Mouse (Mus musculus): ENCODE results near the gene Zfp775. TPM values are rescaled to one million over a fixed set of nuclear protein-coding genes. Genes with fewer than 3 reads are reported as not detected.
A peak's percentile ranks its signal among the peaks of the same experiment; 100 is the strongest.

Gene Zfp775
- total and polyA plus RNA-seq, 3 experiments, result 3.2 to 6.5 (median 3.5) TPM

DNA sequence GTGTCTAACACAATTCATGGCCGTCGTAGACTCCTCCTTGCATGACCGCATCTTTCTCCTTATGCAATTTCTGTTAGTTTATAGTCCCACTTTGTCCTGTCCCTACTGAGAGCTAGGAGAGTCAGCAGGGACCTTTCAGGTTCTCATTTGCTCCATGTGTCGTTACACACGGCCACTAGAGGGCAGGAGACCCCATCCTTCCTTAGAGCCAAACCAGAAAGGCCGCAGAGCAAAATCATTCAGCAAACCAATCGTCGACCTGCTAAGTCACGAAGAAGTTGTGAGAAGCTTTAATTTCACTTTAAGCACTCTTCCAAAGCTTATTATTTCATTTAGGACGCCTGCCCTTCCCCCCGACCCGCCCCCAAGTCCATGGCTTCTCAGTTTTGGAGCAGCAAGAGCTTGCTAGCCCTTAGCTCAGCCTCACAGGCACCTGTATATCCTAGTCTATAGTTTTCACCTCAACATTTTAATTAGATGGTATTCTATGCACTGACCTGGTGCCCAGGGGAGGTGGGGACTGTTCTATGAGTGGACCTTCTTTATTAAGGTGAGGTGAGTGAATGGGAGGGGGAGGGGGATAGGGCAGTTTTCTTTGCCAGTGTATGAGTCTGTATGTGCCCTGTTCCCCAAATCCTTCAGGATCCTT is 43.9 kb downstream of the Zfp775 start (continued):
- peak; percentile 71 to 95 for TF ChIP-seq CTCF (conservative IDR thresholded peaks at IDR 0.05 in 1 of 2, IDR thresholded peaks at IDR 0.05 in 1 of 2; ENCODE audit: low read depth in 2 of 2, low read length in 2 of 2)
- TF ChIP-seq TCF12 (IDR thresholded peaks at IDR 0.05; ENCODE audit: low read depth, low read length), result no peak; the same call in 1 of the 2 replicates
- no peak for TF ChIP-seq GABPA (IDR thresholded peaks at IDR 0.05; ENCODE audit: insufficient replicate concordance, low read depth, low read length)

DNA sequence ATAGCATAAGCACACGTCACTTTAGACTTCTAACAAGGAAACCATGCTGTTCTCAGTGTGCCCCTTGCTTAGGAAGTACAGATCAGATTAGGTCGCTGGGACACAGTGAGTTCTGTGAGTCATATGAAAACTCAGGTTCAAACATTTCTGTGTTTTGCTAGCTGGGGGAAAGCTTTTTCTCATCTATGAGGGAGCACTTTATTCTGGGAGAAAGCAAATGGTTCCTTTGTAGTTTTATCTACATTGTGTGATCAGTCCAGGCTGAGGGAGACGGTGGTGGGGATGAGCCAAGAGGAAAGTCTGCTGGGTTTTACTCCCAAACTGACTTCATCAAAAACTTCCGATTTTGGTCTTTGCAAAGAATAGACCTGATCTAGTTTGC is 44.4 kb downstream of the Zfp775 start:
- in situ Hi-C loops (cut with MboI; ENCODE audit: low pct_ligation_motif_present, low pct_unique_long_range_greater_than_20kb, low sequenced_read_pairs) (loop anchor here (5.0 to 25.0 kb wide), 5 partner anchors 36 to 469 kb away; partner anchors contain the start of genes Doxl2, Gimap3 and Gimap4), dilution Hi-C loops (cut with MboI; ENCODE audit: extremely low pct_ligation_motif_present, extremely low pct_unique_long_range_greater_than_20kb, low sequenced_read_pairs) (loop anchor here (25.0 kb wide), 1 partner anchor 116 kb away; the partner anchor contains the start of gene Gimap3)

DNA sequence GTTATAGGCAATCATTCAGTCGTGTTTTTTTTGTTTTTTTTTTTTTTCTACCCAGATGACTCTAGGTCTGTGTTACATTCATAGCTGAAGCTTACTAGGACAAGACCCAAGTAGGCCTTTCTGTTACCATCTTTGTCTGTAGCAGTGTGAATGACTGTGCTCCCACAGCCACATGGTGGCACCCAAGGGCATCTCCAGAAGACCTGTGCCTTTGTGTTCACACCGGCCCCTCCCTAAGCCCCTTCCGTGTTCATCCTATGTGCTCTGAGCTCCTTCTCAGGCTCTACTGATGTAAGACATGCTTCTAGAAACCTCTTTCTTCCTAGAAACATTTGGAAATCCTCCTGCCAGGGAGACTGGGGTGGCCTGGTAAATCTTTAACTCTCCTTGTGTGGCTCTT is 45.1 kb downstream of the Zfp775 start, which contains the start of gene Gimap8:
Gene Gimap8 (plus strand): TSS at position 240 of the 400 bp plus-strand sequence.
- Histone ChIP-seq H3K79me2 (replicated peaks; ENCODE audit: control insufficient read depth, extremely low read depth, insufficient read depth, poor library complexity, severe bottlenecking) (peaks cover 27% of the 10 kb centered on the region), H3K36me3 (replicated peaks in 1 of 2; ENCODE audit: control insufficient read depth in 1 of 2, insufficient read depth in 1 of 2, low read length in 1 of 2) (peaks cover 32 to 37% of the 10 kb centered on the region in 2 experiments), H3K4me1 (ENCODE audit: control insufficient read depth in 1 of 2, insufficient read depth in 2 of 2) (peaks cover 17 to 41% of the 10 kb centered on the region in 2 experiments), H3K27me3 (replicated peaks) (no peaks in the 10 kb centered on the region), H3K4me3 (replicated peaks in 1 of 3; ENCODE audit: low read depth in 2 of 3, low read length in 2 of 3, poor library complexity in 1 of 3) (peak within 1 kb of the TSS; percentile 65 to 84 (median 75)), H3K27ac (ENCODE audit: insufficient read depth, low read depth) (peak within 1 kb of the TSS; percentile 66), H3K9me3 (replicated peaks; ENCODE audit: low read length) (peaks cover 8% of the 10 kb centered on the region), H3K9ac (ENCODE audit: insufficient read depth, low read depth) (peak within 1 kb of the TSS; percentile 81), H3K4me2 (ENCODE audit: insufficient read depth, low read depth, poor library complexity, severe bottlenecking) (peak within 1 kb of the TSS; percentile 80)
- in situ Hi-C loops (cut with MboI; ENCODE audit: low pct_ligation_motif_present, low pct_unique_long_range_greater_than_20kb, low sequenced_read_pairs), result loop anchor here (5.0 to 25.0 kb wide), 5 partner anchors 35 to 470 kb away; partner anchors contain the start of genes Doxl2, Gimap3 and Gimap4
- DNase-seq (ENCODE audit: extremely low read depth), result peak; percentile 93
- dilution Hi-C loops (cut with MboI; ENCODE audit: extremely low pct_ligation_motif_present, extremely low pct_unique_long_range_greater_than_20kb, low sequenced_read_pairs), result loop anchor here (25.0 kb wide), 1 partner anchor 115 kb away; the partner anchor contains the start of gene Gimap3
- TF ChIP-seq MEF2A (IDR thresholded peaks at IDR 0.05; ENCODE audit: borderline replicate concordance, low read depth, low read length) (peak; percentile 55), MAFK (IDR thresholded peaks at IDR 0.05; ENCODE audit: insufficient replicate concordance, low read length) (no peak), RAD21 (IDR thresholded peaks at IDR 0.05; ENCODE audit: low read depth, low read length) (peak; percentile 95), PAX5 (IDR thresholded peaks at IDR 0.05; ENCODE audit: low read length) (no peak), BHLHE40 (IDR thresholded peaks at IDR 0.05; ENCODE audit: low read depth, low read length) (peak; percentile 47; the same call in 1 of the 2 replicates), HCFC1 (IDR thresholded peaks at IDR 0.05; ENCODE audit: low read depth, low read length) (peak; percentile 50; the same call in 1 of the 2 replicates), ZNF384 (IDR thresholded peaks at IDR 0.05; ENCODE audit: low read depth, low read length) (peak; percentile 83; the same call in 1 of the 2 replicates), TCF12 (IDR thresholded peaks at IDR 0.05; ENCODE audit: low read depth, low read length) (peak; percentile 56), ZC3H11A (IDR thresholded peaks at IDR 0.05; ENCODE audit: low read depth, low read length) (peak; percentile 82), ZMIZ1 (IDR thresholded peaks at IDR 0.05; ENCODE audit: low read depth, low read length) (no peak), CHD1 (IDR thresholded peaks at IDR 0.05; ENCODE audit: low read depth, low read length) (no peak), UBTF (IDR thresholded peaks at IDR 0.05; ENCODE audit: low read depth, low read length) (no peak), USF1 (IDR thresholded peaks at IDR 0.05; ENCODE audit: low read depth, low read length) (no peak), CHD2 (IDR thresholded peaks at IDR 0.05; ENCODE audit: low read length) (no peak), SMC3 (IDR thresholded peaks at IDR 0.05; ENCODE audit: low read depth, low read length) (peak; percentile 99), IRF4 (IDR thresholded peaks at IDR 0.05; ENCODE audit: low read depth, low read length) (peak; percentile 78), E2F4 (IDR thresholded peaks at IDR 0.05; ENCODE audit: insufficient replicate concordance, low read depth, low read length) (no peak), MXI1 (IDR thresholded peaks at IDR 0.05; ENCODE audit: low read depth, low read length) (no peak; the same call in 1 of the 2 replicates), RCOR1 (conservative IDR thresholded peaks at IDR 0.05; ENCODE audit: low read depth, low read length) (peak; percentile 59; the same call in 1 of the 2 replicates), KAT2A (IDR thresholded peaks at IDR 0.05; ENCODE audit: insufficient replicate concordance, low read length) (no peak), MYC (IDR thresholded peaks at IDR 0.05; ENCODE audit: low read depth, low read length) (peak; percentile 76; the same call in 1 of the 2 replicates), ZKSCAN1 (IDR thresholded peaks at IDR 0.05; ENCODE audit: borderline replicate concordance, low read depth, low read length) (no peak), MAZ (IDR thresholded peaks at IDR 0.05; ENCODE audit: low read depth, low read length) (peak; percentile 91), CTCF (conservative IDR thresholded peaks at IDR 0.05 in 1 of 2, IDR thresholded peaks at IDR 0.05 in 1 of 2; ENCODE audit: low read depth in 2 of 2, low read length in 2 of 2) (peak; percentile 52 to 98), POLR2A (IDR thresholded peaks at IDR 0.05; ENCODE audit: low read depth, low read length) (peak; percentile 37; the same call in 1 of the 2 replicates)

More for the DNA sequence above, 44.4 kb downstream of the Zfp775 start:
- H3K4me3 ChIP-seq (replicated peaks in 1 of 3; ENCODE audit: low read depth in 2 of 3, low read length in 2 of 3, poor library complexity in 1 of 3), result no peak overlapping the region
- H3K79me2 ChIP-seq (replicated peaks; ENCODE audit: control insufficient read depth, extremely low read depth, insufficient read depth, poor library complexity, severe bottlenecking), result peaks cover 27% of the 10 kb centered on the region
- peak overlapping the region; percentile 9; the same call in 1 of the 2 replicates for H3K9ac ChIP-seq (ENCODE audit: insufficient read depth, low read depth)
- H3K36me3 ChIP-seq (replicated peaks in 1 of 2; ENCODE audit: control insufficient read depth in 1 of 2, insufficient read depth in 1 of 2, low read length in 1 of 2), result peaks cover 26 to 31% of the 10 kb centered on the region in 2 experiments
- H3K27ac ChIP-seq (ENCODE audit: insufficient read depth, low read depth), result peak overlapping the region; percentile 55
- H3K4me1 ChIP-seq (ENCODE audit: control insufficient read depth in 1 of 2, insufficient read depth in 2 of 2), result peaks cover 17 to 45% of the 10 kb centered on the region in 2 experiments
- no peak for DNase-seq (ENCODE audit: extremely low read depth)
- H3K27me3 ChIP-seq (replicated peaks), result no peaks in the 10 kb centered on the region
- TF ChIP-seq TCF12 (IDR thresholded peaks at IDR 0.05; ENCODE audit: low read depth, low read length) (0 out of 2 replicates have a peak, but pooled peaks have one; percentile 3), JUN (IDR thresholded peaks at IDR 0.05; ENCODE audit: insufficient read depth, low read depth, low read length) (peak; percentile 9; the same call in 1 of the 2 replicates), BHLHE40 (IDR thresholded peaks at IDR 0.05; ENCODE audit: low read depth, low read length) (no peak)
- no peak overlapping the region for H3K4me2 ChIP-seq (ENCODE audit: insufficient read depth, low read depth, poor library complexity, severe bottlenecking)
- H3K9me3 ChIP-seq (replicated peaks; ENCODE audit: low read length), result peaks cover 8% of the 10 kb centered on the region
